Mouse (Mus musculus) gastrocnemius, postnatal 10 days (tissue): ENCODE results near the gene 4930430F08Rik. TPM values are rescaled to one million over a fixed set of nuclear protein-coding genes. Genes with fewer than 3 reads are reported as not detected.
A peak's percentile ranks its signal among the peaks of the same experiment; 100 is the strongest.
"Not testable (repeated sequence)": the region's sequence is repeated elsewhere in the genome, so short reads cannot be mapped to it uniquely, and the experiment has no call there.

Experiments used
- DNase-seq: peaks from one replicate; pipeline ENCODE4 v3.0.0; 2021; ENCODE audit warnings: mixed read lengths
- long read RNA-seq, 2 experiments: library from polyadenylated mRNA; stranded (forward); transcript quantifications; one replicate each; pipeline ENCODE4 v2.0.0; 2021
- total RNA-seq, 2 experiments: library from RNA; stranded (reverse); gene quantifications; 2 replicates each; pipeline ENCODE4 v1.2.3; 2021

4930430F08Rik gene
- 1 to 10 TPM; 7.9 to 8.4 TPM for total RNA-seq
- long read RNA-seq, experiment 1, transcript 4930430F08Rik-201 (7 exons, 2,564 nt), result major isoform, 6 of 9 reads
- long read RNA-seq, experiment 1, partial matches to known transcripts, result 0 of 9 reads
- long read RNA-seq, experiment 1, other reads (novel, unspliced or antisense), result 3 of 9 reads
- long read RNA-seq, experiment 2, transcript 4930430F08Rik-201 (7 exons, 2,564 nt), result major isoform, 9 of 10 reads
- long read RNA-seq, experiment 2, partial matches to known transcripts, result 0 of 10 reads
- long read RNA-seq, experiment 2, other reads (novel, unspliced or antisense), result 1 of 10 reads

- no peak for DNase-seq
These were observed at the start of gene 4930430F08Rik, which contains the start of gene 1700017N19Rik for GRCm38 (mm10) chr10:100590323-100590722. 4930430F08Rik (minus strand) TSS chr10:100590423. 1700017N19Rik (plus strand) TSS chr10:100590484.

- DNase-seq, result peak; percentile 45
These were observed 39.7 kb upstream of the 4930430F08Rik start for GRCm38 (mm10) chr10:100629762-100630438.

GRCm38 (mm10) chr10:100622494-100622893, 32.3 kb upstream of the 4930430F08Rik start:
- DNase-seq, result no peak

- DNase-seq, result no peak
These were observed 29.8 kb upstream of the 4930430F08Rik start for GRCm38 (mm10) chr10:100620040-100620439.

GRCm38 (mm10) chr10:100619474-100619873, 29.3 kb upstream of the 4930430F08Rik start:
- DNase-seq, result no peak

GRCm38 (mm10) chr10:100617233-100617903, 27.1 kb upstream of the 4930430F08Rik start:
- DNase-seq, result no peak

- no peak for DNase-seq
These were observed 14.0 kb upstream of the 4930430F08Rik start for GRCm38 (mm10) chr10:100604254-100604653.

- no peak for DNase-seq
These were observed 13.3 kb upstream of the 4930430F08Rik start for GRCm38 (mm10) chr10:100603511-100603910.

- no peak for DNase-seq
These were observed 8.1 kb upstream of the 4930430F08Rik start for GRCm38 (mm10) chr10:100598339-100598738.

- peak; percentile 88 for DNase-seq
These were observed 1.3 kb downstream of the 4930430F08Rik start for GRCm38 (mm10) chr10:100588932-100589388.

- DNase-seq, result no peak
These were observed 1.7 kb downstream of the 4930430F08Rik start for GRCm38 (mm10) chr10:100588524-100588923.

GRCm38 (mm10) chr10:100584178-100584577, 6.0 kb downstream of the 4930430F08Rik start:
- no peak for DNase-seq

GRCm38 (mm10) chr10:100575294-100575693, 14.9 kb downstream of the 4930430F08Rik start:
- no peak for DNase-seq

- DNase-seq, result no peak
These were observed 15.6 kb downstream of the 4930430F08Rik start for GRCm38 (mm10) chr10:100574505-100575149.

- DNase-seq, result no peak
These were observed 18.5 kb downstream of the 4930430F08Rik start for GRCm38 (mm10) chr10:100571707-100572106.

- no peak for DNase-seq
These were observed 26.1 kb downstream of the 4930430F08Rik start for GRCm38 (mm10) chr10:100564112-100564511.

GRCm38 (mm10) chr10:100560194-100560883, 29.9 kb downstream of the 4930430F08Rik start:
- not testable (repeated sequence) for DNase-seq

- no peak for DNase-seq
These were observed 33.6 kb downstream of the 4930430F08Rik start for GRCm38 (mm10) chr10:100556566-100557175.

GRCm38 (mm10) chr10:100524499-100525390, 65.5 kb downstream of the 4930430F08Rik start:
- DNase-seq, result no peak

- no peak for DNase-seq
These were observed 67.9 kb downstream of the 4930430F08Rik start for GRCm38 (mm10) chr10:100522330-100522729.
